Mouse (Mus musculus) heart, postnatal 10 days (tissue): Measurements from ENCODE around the gene Mast4. TPM values are rescaled to one million over a fixed set of nuclear protein-coding genes. Genes with fewer than 3 reads are reported as not detected.

Source experiments
- DNase-seq, 2 experiments: peaks; one replicate each; pipeline ENCODE4 v3.0.0; 2021
- intact Hi-C: fragments of 180-260 bp; cut with DNase I; formaldehyde crosslinking; loops from one replicate; pipeline ENCODE4 v1.15.1; 2025
- total RNA-seq, 2 experiments: library from RNA; stranded (reverse); gene quantifications; 2 replicates each; pipeline ENCODE4 v1.2.3; 2021

Gene Mast4
- total RNA-seq, 2 experiments from 2014 or later: 62.8 to 65.1 TPM

DNA sequence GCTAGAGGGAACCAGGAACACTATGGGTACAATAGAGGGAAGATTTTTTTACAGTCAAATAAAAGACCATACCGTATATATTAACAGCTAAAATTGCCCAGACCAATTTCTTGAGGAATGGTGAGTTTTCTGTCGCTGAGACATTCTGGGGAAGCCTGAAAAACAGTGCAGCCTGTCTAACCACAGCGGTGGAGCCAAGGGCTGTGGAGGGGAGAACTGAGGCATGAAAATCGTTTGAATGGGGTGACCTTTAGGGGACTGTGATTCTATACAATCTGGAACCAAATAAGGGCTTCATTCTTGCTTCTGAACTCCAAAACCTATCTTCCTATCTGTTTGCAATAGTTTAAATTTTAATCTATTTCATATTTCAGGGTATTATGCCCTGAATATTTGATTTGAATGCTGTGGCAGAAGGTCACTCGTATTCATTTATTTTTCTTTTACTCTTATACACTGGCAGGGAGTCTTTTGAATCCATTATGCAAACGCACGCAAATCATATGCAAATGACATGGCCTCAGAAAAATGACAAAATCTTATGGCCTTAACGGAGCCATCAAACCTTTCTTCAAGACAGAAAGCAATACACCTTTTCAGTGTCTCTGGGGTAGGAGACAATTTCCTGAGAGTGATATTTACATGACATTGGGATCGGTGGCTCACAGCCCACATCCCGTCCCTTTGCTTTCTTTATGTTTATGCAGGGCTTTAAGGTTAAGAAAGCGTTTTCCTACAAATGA is 642.7 kb downstream of the Mast4 start:
- no peak for DNase-seq
- intact Hi-C loops: no loop called here

DNA sequence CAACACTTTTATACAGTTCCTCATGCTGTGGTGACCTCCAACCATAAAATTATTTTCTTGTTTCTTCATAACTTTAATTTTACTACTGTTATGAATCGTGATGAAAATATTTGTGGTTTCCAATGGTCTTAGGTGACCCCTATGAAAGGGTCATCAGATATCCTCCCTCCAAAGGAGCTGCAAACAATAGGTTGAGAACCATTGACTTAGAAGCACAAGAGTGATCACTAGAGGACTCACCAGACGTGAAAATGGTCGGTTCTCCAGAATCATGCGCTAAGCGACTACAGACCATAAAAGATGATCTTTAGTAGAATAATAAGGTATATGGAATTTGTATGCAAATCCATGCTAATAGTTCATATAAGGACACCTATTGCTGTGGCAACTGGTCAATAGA is 644.1 kb downstream of the Mast4 start:
- intact Hi-C loops: no loop called here
- no peak for DNase-seq

DNA sequence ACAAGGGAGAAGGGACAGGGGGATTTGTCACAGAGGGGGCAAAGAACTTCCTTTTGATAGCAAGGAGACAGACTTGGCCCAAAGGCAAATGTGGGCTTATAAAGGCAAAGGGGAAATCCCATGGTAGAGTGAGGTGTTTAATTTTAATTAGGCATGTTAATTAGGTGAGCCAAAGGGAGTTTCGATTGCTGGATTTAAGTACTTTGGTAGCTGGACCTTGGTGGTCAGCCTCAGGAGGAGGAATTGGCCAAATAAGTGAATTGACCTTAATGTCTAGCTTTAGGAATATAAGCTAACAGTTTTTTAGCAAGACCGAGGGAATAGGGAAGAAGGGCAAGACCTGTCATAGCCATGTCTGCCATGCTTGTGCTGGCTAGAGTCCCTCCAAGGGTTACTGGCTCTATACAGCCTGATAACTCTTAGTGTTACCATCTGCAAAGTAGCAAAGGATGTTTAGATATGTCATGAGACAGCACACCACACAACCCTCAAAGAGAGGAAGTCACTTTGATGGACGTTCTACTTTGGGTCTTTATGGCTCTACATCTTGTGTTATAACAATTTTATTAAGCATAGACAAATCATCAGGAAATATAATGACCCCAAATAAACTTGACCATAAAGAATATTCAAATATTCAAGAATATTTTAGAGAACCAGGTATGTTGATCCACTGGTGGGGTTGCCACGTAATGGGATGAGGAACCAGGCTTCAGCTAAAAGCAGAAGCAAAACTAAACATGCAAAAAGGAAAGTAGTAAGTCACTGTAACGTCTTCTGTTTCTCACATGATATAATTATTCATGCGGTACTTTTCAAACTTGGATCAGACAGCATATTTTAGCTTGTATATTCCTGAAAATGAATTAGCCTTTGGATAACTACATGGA is 644.9 kb downstream of the Mast4 start:
- DNase-seq: no peak
- intact Hi-C loops: loop anchor here (10.0 kb wide), 1 partner anchor 955 kb away; no protein-coding TSS in a partner anchor

DNA sequence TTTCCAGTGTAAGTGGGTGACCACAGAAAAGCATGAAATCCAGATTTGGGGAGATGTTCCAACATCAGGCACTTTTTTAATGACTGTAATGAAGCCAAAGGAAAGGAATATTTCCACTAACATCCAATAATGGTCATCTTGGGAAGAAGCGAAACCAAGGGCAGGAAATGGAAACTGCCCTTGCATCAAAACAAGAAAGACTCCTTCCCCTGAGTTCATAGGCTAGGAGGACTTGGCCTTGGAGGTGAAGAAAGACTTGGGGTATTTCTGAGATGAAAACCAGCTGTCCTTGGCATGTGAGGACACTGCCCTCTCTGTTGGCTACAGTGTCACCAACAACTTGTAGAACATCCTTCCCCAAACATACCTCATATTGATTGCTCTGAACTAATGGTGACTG is 646.2 kb downstream of the Mast4 start:
- DNase-seq: no peak
- intact Hi-C loops: loop anchor here (10.0 kb wide), 1 partner anchor 957 kb away; no protein-coding TSS in a partner anchor

DNA sequence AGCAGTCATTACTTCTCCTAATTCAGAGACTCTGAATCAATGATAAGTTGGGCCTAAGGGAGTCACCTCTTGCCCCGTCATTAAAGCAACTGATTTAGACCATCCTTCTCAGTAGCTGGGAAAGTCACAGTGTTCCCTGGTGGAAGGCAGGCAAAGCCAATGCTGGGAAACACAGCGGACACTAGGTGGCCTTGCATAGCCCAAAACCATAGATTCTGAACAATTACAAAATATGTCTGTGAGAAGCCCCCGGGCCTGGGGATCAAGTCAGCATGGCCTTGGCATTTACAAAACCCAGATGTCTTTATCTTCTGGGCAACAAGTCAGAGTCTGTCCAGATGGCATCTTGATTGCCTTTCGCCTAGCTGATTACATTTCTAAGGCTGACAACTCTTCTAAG is 649.4 kb downstream of the Mast4 start:
- DNase-seq: no peak
- intact Hi-C loops: loop anchor here (10.0 kb wide), 1 partner anchor 960 kb away; no protein-coding TSS in a partner anchor
